Mouse (Mus musculus) kidney, postnatal 0 days (tissue): ENCODE measurements at regions not wholly inside any gene's neighbourhood (a gene's known extent, or its start where the extent isn't known, plus 50 kb on each side); places are given as distances from the start of the nearest gene placed in this dataset.

Experiments
- ATAC-seq: fragments of 200-750 bp; cut with Nextera tagmentation; replicated peaks from 2 replicates; pipeline ENCODE4 v1.8.0; 2017; ENCODE audit warnings: low read depth, moderate number of reproducible peaks, moderate TSS enrichment, moderate library complexity; ENCODE audit not compliant: low FRiP score
- DNase-seq: peaks from one replicate; pipeline ENCODE4 v3.0.0-alpha.2; 2016; ENCODE audit warnings: low spot score
- H3K27ac ChIP-seq: fragments of 300-500 bp; sonication (generic); 2 replicates; pipeline ENCODE4 v1.5.1; 2014; ENCODE audit warnings: mild to moderate bottlenecking
- H3K27me3 ChIP-seq: fragments of 300-500 bp; sonication (generic); 2 replicates; pipeline ENCODE4 v1.6.1; 2014; ENCODE audit warnings: low read length, mixed read lengths; ENCODE audit not compliant: insufficient read depth
- H3K36me3 ChIP-seq: fragments of 300-500 bp; sonication (generic); 2 replicates; pipeline ENCODE4 v1.6.1; 2014; ENCODE audit warnings: low read length, mixed read lengths; ENCODE audit not compliant: insufficient read depth
- H3K4me1 ChIP-seq: fragments of 300-500 bp; sonication (generic); replicated peaks from 2 replicates; pipeline ENCODE4 v1.6.1; 2014; ENCODE audit warnings: antibody characterized with exemption, low read length, mixed read lengths; ENCODE audit not compliant: insufficient read depth
- H3K4me2 ChIP-seq: fragments of 300-500 bp; sonication (generic); 2 replicates; pipeline ENCODE4 v1.6.1; 2014; ENCODE audit warnings: mild to moderate bottlenecking, low read length, moderate library complexity, mixed read lengths
- H3K4me3 ChIP-seq: fragments of 300-500 bp; sonication (generic); replicated peaks from 2 replicates; pipeline ENCODE4 v1.5.1; 2014; ENCODE audit warnings: low read depth, low read length
- H3K9ac ChIP-seq: fragments of 300-500 bp; sonication (generic); 2 replicates; pipeline ENCODE4 v1.6.1; 2014; ENCODE audit warnings: low read depth, low read length
- H3K9me3 ChIP-seq: fragments of 300-500 bp; sonication (generic); replicated peaks from 2 replicates; pipeline ENCODE4 v1.6.1; 2016; ENCODE audit warnings: low read length, inconsistent platforms, mixed read lengths
- CTCF ChIP-seq: IDR thresholded peaks from 2 replicates; pipeline ENCODE4 v1.5.1; 2016; ENCODE audit warnings: antibody characterized with exemption, low read depth, mild to moderate bottlenecking, moderate library complexity
- WGBS: fragments of 180-500 bp; shearing (Covaris S2); extraction: QIAGEN DNeasy Blood & Tissue Kit; methylation state at CpG from one replicate; pipeline ENCODE4 v1.1.7; 2014; 5-methylcytosine and 5-hydroxymethylcytosine counted together

GRCm38 (mm10) chr14:84671678-84672472, 228.5 kb downstream of the Pcdh17 start:
- no peak for TF ChIP-seq CTCF
- ATAC-seq (peak; percentile 66; the same call in 1 of the 2 replicates), DNase-seq (peak; percentile 66)
- Histone ChIP-seq H3K4me3 (no peak overlapping the region), H3K4me1 (no peaks in the 10 kb centered on the region), H3K4me2 (no peak overlapping the region), H3K9ac (no peak overlapping the region), H3K27me3 (no peaks in the 10 kb centered on the region), H3K36me3 (no peaks in the 10 kb centered on the region), H3K9me3 (no peaks in the 10 kb centered on the region), H3K27ac (no peak overlapping the region)
- 25% methylated on average over 7 of the region's 7 CpGs for WGBS

- no peaks in the 10 kb centered on the region for H3K36me3 ChIP-seq
- no peak for TF ChIP-seq CTCF
- no peak for ATAC-seq
- DNase-seq = no peak
- no peak overlapping the region for H3K9ac ChIP-seq
- H3K27me3 ChIP-seq = no peaks in the 10 kb centered on the region
- no peak overlapping the region for H3K4me2 ChIP-seq
- no peak overlapping the region for H3K4me3 ChIP-seq
- 58% methylated on average over 3 of the region's 3 CpGs for WGBS
- no peaks in the 10 kb centered on the region for H3K4me1 ChIP-seq
- H3K9me3 ChIP-seq = no peaks in the 10 kb centered on the region
- H3K27ac ChIP-seq = no peak overlapping the region
Observed at GRCm38 (mm10) chr14:84686848-84687247, 243.5 kb downstream of the Pcdh17 start.

- Histone ChIP-seq H3K36me3 (no peaks in the 10 kb centered on the region), H3K9me3 (no peaks in the 10 kb centered on the region), H3K27ac (no peak overlapping the region), H3K27me3 (no peaks in the 10 kb centered on the region), H3K4me2 (no peak overlapping the region), H3K4me3 (no peak overlapping the region), H3K4me1 (no peaks in the 10 kb centered on the region), H3K9ac (no peak overlapping the region)
- no peak for TF ChIP-seq CTCF
- 77% methylated on average over 3 of the region's 3 CpGs for WGBS
- DNase-seq (no peak), ATAC-seq (no peak)
Observed at GRCm38 (mm10) chr14:84690810-84691209, 247.4 kb downstream of the Pcdh17 start.
